Mouse (Mus musculus): ENCODE measurements around the gene Olfr666. TPM values are rescaled to one million over a fixed set of nuclear protein-coding genes. Genes with fewer than 3 reads are reported as not detected.
"Not testable (repeated sequence)": the region's sequence is repeated elsewhere in the genome, so short reads cannot be mapped to it uniquely, and the experiment has no call there.

Olfr666 gene
- polyA plus RNA-seq, 1 experiment: not detected

DNA sequence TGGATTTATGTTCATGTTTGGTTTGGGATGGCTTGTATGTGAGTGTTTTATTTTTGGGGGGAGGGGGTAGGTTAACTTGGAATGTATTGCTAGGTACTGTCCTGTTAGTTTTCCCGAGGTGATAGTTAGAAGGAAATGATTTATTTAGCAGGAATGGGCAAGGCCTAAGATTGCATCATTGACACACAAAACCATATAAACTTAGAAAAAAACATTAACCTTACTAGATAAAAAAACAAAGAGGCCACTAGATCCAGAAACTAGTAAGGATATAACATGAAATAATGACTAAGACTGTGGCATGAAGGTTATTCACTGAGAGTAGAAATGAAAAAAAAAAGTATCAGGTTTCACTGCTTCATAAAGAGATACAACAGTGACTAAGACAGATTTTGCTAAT, 38.1 kb downstream of the Olfr666 start:
- TF ChIP-seq CTCF (IDR thresholded peaks at IDR 0.05; ENCODE audit: low read depth, low read length) (no peak), POLR2A (IDR thresholded peaks at IDR 0.05; ENCODE audit: insufficient read depth, low read length) (no peak), EP300 (IDR thresholded peaks at IDR 0.05; ENCODE audit: insufficient read depth, low read depth, low read length) (no peak)
- Histone ChIP-seq H3K9ac (ENCODE audit: low read depth, poor library complexity, severe bottlenecking) (no peak overlapping the region), H3K9me3 (replicated peaks; ENCODE audit: control insufficient read depth, insufficient read depth, low read length, poor library complexity, severe bottlenecking) (no peaks in the 10 kb centered on the region), H3K36me3 (ENCODE audit: control insufficient read depth, insufficient read depth, low read length, poor library complexity, severe bottlenecking) (no peaks in the 10 kb centered on the region), H3K4me3 (ENCODE audit: low read depth, low read length) (no peak overlapping the region), H3K27ac (ENCODE audit: insufficient read depth, low read length) (no peak overlapping the region), H3K4me1 (ENCODE audit: control insufficient read depth, insufficient read depth, low read length) (no peaks in the 10 kb centered on the region), H3K27me3 (ENCODE audit: control insufficient read depth, insufficient read depth, low read length, poor library complexity, severe bottlenecking) (no peaks in the 10 kb centered on the region)

DNA sequence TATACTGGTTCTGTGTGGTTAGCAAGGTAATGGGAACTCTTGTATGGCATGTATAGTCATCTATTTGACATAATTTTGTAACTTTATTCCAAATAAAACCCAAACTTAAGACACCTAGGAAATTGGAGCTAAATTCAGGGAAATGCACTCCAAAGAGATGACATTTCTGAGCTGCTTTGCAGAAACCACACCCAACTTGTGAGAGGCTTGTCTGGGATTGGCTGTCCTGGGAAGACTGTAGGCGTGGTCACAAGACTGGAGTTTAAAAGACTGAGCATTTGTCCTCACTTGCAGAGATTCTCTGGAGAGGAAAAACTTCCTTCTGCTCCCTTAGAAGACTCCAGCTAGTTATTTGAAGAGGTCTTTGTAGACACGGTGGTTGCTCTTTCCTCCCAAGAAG, 39.0 kb downstream of the Olfr666 start, which contains the start of gene Usp17la:
Gene Usp17la, plus strand, starts transcription at position 301 of the 400 bp plus-strand sequence.
- H3K9ac ChIP-seq (ENCODE audit: low read depth, poor library complexity, severe bottlenecking); H3K4me1 ChIP-seq (ENCODE audit: control insufficient read depth, insufficient read depth, low read length); H3K27ac ChIP-seq (ENCODE audit: insufficient read depth, low read length); H3K4me3 ChIP-seq (ENCODE audit: low read depth, low read length); H3K36me3 ChIP-seq (ENCODE audit: control insufficient read depth, insufficient read depth, low read length, poor library complexity, severe bottlenecking); H3K27me3 ChIP-seq (ENCODE audit: control insufficient read depth, insufficient read depth, low read length, poor library complexity, severe bottlenecking); H3K9me3 ChIP-seq (replicated peaks; ENCODE audit: control insufficient read depth, insufficient read depth, low read length, poor library complexity, severe bottlenecking): not testable (repeated sequence)

DNA sequence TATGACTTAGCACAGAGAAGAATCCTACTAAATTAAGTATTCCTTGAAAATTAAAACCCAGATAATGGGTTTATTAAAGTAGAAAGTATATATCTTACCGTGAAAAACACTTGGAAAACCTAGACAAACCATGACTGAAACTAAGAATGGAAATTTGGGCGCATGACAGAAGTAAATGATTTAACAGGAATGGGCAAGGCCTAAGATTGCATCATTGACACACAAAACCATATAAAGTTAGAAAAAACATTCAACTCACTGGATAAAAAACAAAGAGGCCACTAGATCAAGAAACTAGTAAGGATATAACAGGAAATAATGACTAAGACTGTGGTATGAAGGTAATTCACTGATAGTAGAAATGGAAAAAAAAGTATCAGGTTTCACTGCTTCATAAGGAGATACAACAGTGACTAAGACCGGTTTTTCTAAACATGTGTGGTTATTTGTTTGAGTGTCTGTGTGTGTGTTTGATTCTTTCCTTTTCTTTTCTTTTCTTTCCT, 40.5 kb downstream of the Olfr666 start:
- H3K4me3 ChIP-seq (ENCODE audit: low read depth, low read length): no peak overlapping the region
- TF ChIP-seq CTCF (IDR thresholded peaks at IDR 0.05; ENCODE audit: low read depth, low read length): no peak
- no peak for TF ChIP-seq EP300 (IDR thresholded peaks at IDR 0.05; ENCODE audit: insufficient read depth, low read depth, low read length)
- no peak for TF ChIP-seq POLR2A (IDR thresholded peaks at IDR 0.05; ENCODE audit: insufficient read depth, low read length)
- H3K27ac ChIP-seq (ENCODE audit: insufficient read depth, low read length): no peak overlapping the region
- H3K9me3 ChIP-seq (replicated peaks; ENCODE audit: control insufficient read depth, insufficient read depth, low read length, poor library complexity, severe bottlenecking): no peaks in the 10 kb centered on the region
- H3K9ac ChIP-seq (ENCODE audit: low read depth, poor library complexity, severe bottlenecking): no peak overlapping the region
- H3K36me3 ChIP-seq (ENCODE audit: control insufficient read depth, insufficient read depth, low read length, poor library complexity, severe bottlenecking): no peaks in the 10 kb centered on the region
- no peaks in the 10 kb centered on the region for H3K27me3 ChIP-seq (ENCODE audit: control insufficient read depth, insufficient read depth, low read length, poor library complexity, severe bottlenecking)
- no peaks in the 10 kb centered on the region for H3K4me1 ChIP-seq (ENCODE audit: control insufficient read depth, insufficient read depth, low read length)

DNA sequence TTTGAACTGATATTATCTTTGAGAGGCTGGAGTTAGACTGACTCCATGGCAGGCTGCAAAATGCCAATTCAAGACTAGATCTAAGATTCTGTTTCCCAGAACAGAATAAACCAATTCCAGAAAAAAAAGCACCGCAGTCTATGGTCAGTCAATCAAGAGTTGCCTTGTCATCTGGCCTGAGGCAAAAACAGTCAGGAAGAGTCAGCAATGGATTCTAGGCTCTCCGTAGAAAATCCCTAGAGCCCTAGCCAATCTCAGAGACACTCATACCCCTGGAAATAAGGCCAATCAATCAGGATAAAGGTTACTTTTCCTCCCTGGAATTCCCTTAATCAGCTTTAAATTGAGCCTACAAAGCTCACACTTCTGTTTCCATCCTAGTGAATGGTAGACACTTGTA, 44.2 kb downstream of the Olfr666 start:
- H3K27ac ChIP-seq (ENCODE audit: insufficient read depth, low read length); H3K27me3 ChIP-seq (ENCODE audit: control insufficient read depth, insufficient read depth, low read length, poor library complexity, severe bottlenecking); H3K36me3 ChIP-seq (ENCODE audit: control insufficient read depth, insufficient read depth, low read length, poor library complexity, severe bottlenecking); H3K4me1 ChIP-seq (ENCODE audit: control insufficient read depth, insufficient read depth, low read length); H3K9me3 ChIP-seq (replicated peaks; ENCODE audit: control insufficient read depth, insufficient read depth, low read length, poor library complexity, severe bottlenecking); H3K4me3 ChIP-seq (ENCODE audit: low read depth, low read length); H3K9ac ChIP-seq (ENCODE audit: low read depth, poor library complexity, severe bottlenecking): not testable (repeated sequence)

DNA sequence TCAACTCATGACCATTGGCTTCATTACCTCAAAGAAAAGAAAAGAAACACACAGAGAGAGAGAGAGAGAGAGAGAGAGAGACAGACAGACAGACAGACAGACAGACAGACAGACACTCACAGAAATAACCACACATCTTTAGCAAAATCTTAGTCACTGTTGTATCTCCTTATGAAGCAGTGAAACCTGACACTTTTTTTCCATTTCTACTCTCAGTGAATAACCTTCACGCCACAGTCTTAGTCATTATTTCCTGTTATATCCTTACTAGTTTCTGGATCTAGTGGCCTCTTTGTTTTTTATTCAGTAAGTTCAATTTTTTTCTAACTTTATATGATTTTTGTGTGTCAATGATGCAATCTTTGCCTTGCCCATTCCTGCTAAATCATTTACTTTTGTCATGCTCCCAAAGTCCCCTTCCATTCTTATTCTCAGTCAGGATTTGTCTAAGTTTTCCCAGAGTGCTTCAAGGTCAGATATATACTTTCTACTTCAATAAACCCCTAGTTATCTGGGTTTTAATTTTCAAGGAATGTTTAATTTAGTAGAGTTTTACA, 51.9 kb downstream of the Olfr666 start:
- H3K9ac ChIP-seq (ENCODE audit: low read depth, poor library complexity, severe bottlenecking): no peak overlapping the region
- H3K36me3 ChIP-seq (ENCODE audit: control insufficient read depth, insufficient read depth, low read length, poor library complexity, severe bottlenecking): no peaks in the 10 kb centered on the region
- no peak overlapping the region for H3K27ac ChIP-seq (ENCODE audit: insufficient read depth, low read length)
- TF ChIP-seq POLR2A (IDR thresholded peaks at IDR 0.05; ENCODE audit: insufficient read depth, low read length): no peak
- no peak for TF ChIP-seq EP300 (IDR thresholded peaks at IDR 0.05; ENCODE audit: insufficient read depth, low read depth, low read length)
- TF ChIP-seq CTCF (IDR thresholded peaks at IDR 0.05; ENCODE audit: low read depth, low read length): no peak
- no peaks in the 10 kb centered on the region for H3K4me1 ChIP-seq (ENCODE audit: control insufficient read depth, insufficient read depth, low read length)
- no peaks in the 10 kb centered on the region for H3K9me3 ChIP-seq (replicated peaks; ENCODE audit: control insufficient read depth, insufficient read depth, low read length, poor library complexity, severe bottlenecking)
- H3K4me3 ChIP-seq (ENCODE audit: low read depth, low read length): no peak overlapping the region
- no peaks in the 10 kb centered on the region for H3K27me3 ChIP-seq (ENCODE audit: control insufficient read depth, insufficient read depth, low read length, poor library complexity, severe bottlenecking)

DNA sequence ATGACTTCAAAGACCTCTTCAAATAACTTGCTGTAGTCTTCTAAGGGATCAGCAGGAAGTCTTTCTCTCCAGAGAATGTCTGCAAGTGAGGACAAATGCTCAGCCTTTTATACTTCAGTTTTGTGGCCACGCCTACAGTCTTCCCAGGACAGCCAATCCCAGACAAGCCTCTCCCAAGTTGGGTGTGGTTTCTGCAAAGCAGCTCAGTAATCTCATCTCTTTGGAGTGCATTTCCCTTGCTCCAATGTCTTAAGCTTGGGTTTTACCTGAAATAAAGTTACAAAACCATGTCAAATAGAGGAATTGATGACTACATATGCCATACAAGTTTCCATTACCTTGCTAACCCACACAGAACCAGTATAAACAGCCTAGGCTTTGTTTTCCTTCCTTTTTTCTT, 53.2 kb downstream of the Olfr666 start, which contains the start of gene Usp17lb:
Gene Usp17lb, minus strand, starts transcription at position 101 of the 400 bp plus-strand sequence.
- H3K27me3 ChIP-seq (ENCODE audit: control insufficient read depth, insufficient read depth, low read length, poor library complexity, severe bottlenecking): no peaks in the 10 kb centered on the region
- H3K9ac ChIP-seq (ENCODE audit: low read depth, poor library complexity, severe bottlenecking): no peak within 1 kb of the TSS
- no peaks in the 10 kb centered on the region for H3K36me3 ChIP-seq (ENCODE audit: control insufficient read depth, insufficient read depth, low read length, poor library complexity, severe bottlenecking)
- no peaks in the 10 kb centered on the region for H3K9me3 ChIP-seq (replicated peaks; ENCODE audit: control insufficient read depth, insufficient read depth, low read length, poor library complexity, severe bottlenecking)
- TF ChIP-seq EP300 (IDR thresholded peaks at IDR 0.05; ENCODE audit: insufficient read depth, low read depth, low read length): no peak
- no peak for TF ChIP-seq CTCF (IDR thresholded peaks at IDR 0.05; ENCODE audit: low read depth, low read length)
- TF ChIP-seq POLR2A (IDR thresholded peaks at IDR 0.05; ENCODE audit: insufficient read depth, low read length): no peak
- H3K4me1 ChIP-seq (ENCODE audit: control insufficient read depth, insufficient read depth, low read length): no peaks in the 10 kb centered on the region
- H3K4me3 ChIP-seq (ENCODE audit: low read depth, low read length): no peak within 1 kb of the TSS
- H3K27ac ChIP-seq (ENCODE audit: insufficient read depth, low read length): no peak within 1 kb of the TSS

Other genes starting within 250 kb of the Olfr666 start
- gene Olfr658, start 248.6 kb downstream of the Olfr666 start, polyA plus RNA-seq (2011; ENCODE audit: insufficient read depth, insufficient read length, low read depth, missing spikeins): not detected in 2 replicates
- not detected in 2 replicates for gene Olfr659, start 229.2 kb downstream of the Olfr666 start, polyA plus RNA-seq (2011; ENCODE audit: insufficient read depth, insufficient read length, low read depth, missing spikeins)
- gene Olfr661, start 209.5 kb downstream of the Olfr666 start, polyA plus RNA-seq (2011; ENCODE audit: insufficient read depth, insufficient read length, low read depth, missing spikeins): not detected in 2 replicates
- gene Usp17le, start 118.5 kb downstream of the Olfr666 start, polyA plus RNA-seq (2011; ENCODE audit: insufficient read depth, insufficient read length, low read depth, missing spikeins): not detected in 2 replicates
- not detected in 2 replicates for gene Usp17lb, start 53.3 kb downstream of the Olfr666 start, polyA plus RNA-seq (2011; ENCODE audit: insufficient read depth, insufficient read length, low read depth, missing spikeins)
- 0.29 TPM in 1 of 2 replicates, not detected in the other for gene Usp17la, start 38.9 kb downstream of the Olfr666 start, polyA plus RNA-seq (2011; ENCODE audit: insufficient read depth, insufficient read length, low read depth, missing spikeins)
- gene Olfr665, start 17.9 kb downstream of the Olfr666 start, polyA plus RNA-seq (2011; ENCODE audit: insufficient read depth, insufficient read length, low read depth, missing spikeins): not detected in 2 replicates
- gene Olfr667, start 25.5 kb upstream of the Olfr666 start, polyA plus RNA-seq (2011; ENCODE audit: insufficient read depth, insufficient read length, low read depth, missing spikeins): not detected in 2 replicates
- not detected in 2 replicates for gene Olfr668, start 32.1 kb upstream of the Olfr666 start, polyA plus RNA-seq (2011; ENCODE audit: insufficient read depth, insufficient read length, low read depth, missing spikeins)
- gene Olfr669, start 38.3 kb upstream of the Olfr666 start, polyA plus RNA-seq (2011; ENCODE audit: insufficient read depth, insufficient read length, low read depth, missing spikeins): not detected in 2 replicates
- gene Olfr670, start 66.7 kb upstream of the Olfr666 start, polyA plus RNA-seq (2011; ENCODE audit: insufficient read depth, insufficient read length, low read depth, missing spikeins): not detected in 2 replicates
- not detected in 2 replicates for gene Olfr671, start 83.2 kb upstream of the Olfr666 start, polyA plus RNA-seq (2011; ENCODE audit: insufficient read depth, insufficient read length, low read depth, missing spikeins)
- not detected in 2 replicates for gene Olfr672, start 106.1 kb upstream of the Olfr666 start, polyA plus RNA-seq (2011; ENCODE audit: insufficient read depth, insufficient read length, low read depth, missing spikeins)
- not detected in 2 replicates for gene Olfr675, start 132.5 kb upstream of the Olfr666 start, polyA plus RNA-seq (2011; ENCODE audit: insufficient read depth, insufficient read length, low read depth, missing spikeins)
- gene Olfr676, start 136.7 kb upstream of the Olfr666 start, polyA plus RNA-seq (2011; ENCODE audit: insufficient read depth, insufficient read length, low read depth, missing spikeins): not detected in 2 replicates
- gene Olfr677, start 155.4 kb upstream of the Olfr666 start, polyA plus RNA-seq (2011; ENCODE audit: insufficient read depth, insufficient read length, low read depth, missing spikeins): not detected in 2 replicates
- not detected in 2 replicates for gene Olfr678, start 168.5 kb upstream of the Olfr666 start, polyA plus RNA-seq (2011; ENCODE audit: insufficient read depth, insufficient read length, low read depth, missing spikeins)
- gene Olfr679, start 185.3 kb upstream of the Olfr666 start, polyA plus RNA-seq (2011; ENCODE audit: insufficient read depth, insufficient read length, low read depth, missing spikeins): not detected in 2 replicates
- gene Olfr680-ps1, start 196.9 kb upstream of the Olfr666 start, polyA plus RNA-seq (2011; ENCODE audit: insufficient read depth, insufficient read length, low read depth, missing spikeins): not detected in 2 replicates
- not detected in 2 replicates for gene Olfr681, start 220.9 kb upstream of the Olfr666 start, polyA plus RNA-seq (2011; ENCODE audit: insufficient read depth, insufficient read length, low read depth, missing spikeins)

All from ES-Bruce4 (cell line).